Mouse (Mus musculus): Measurements from ENCODE around the gene Map3k7.

The Map3k7 gene

DNA sequence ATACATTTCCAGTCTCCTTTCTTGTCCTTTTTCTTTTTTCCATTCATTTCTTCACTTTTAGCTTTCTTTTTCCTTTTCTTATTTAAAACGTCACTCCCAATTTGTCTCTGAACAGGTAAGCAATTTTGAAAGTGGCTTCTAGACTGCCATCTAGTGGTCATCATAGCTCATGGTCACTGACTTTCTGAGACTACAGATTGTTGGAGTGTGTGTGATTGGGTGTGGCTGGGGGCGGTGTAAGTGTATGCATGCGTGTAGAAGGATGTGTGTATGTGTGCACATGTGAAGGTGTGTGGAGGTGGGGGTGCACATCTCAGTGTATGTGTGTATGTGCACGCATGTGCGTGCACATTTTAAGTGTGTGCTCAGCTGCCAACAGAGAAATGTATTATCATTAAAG lies 93.2 kb downstream of the Map3k7 start:
- DNase-seq (ENCODE audit: extremely low read depth, low read depth, low spot score) = no peak

DNA sequence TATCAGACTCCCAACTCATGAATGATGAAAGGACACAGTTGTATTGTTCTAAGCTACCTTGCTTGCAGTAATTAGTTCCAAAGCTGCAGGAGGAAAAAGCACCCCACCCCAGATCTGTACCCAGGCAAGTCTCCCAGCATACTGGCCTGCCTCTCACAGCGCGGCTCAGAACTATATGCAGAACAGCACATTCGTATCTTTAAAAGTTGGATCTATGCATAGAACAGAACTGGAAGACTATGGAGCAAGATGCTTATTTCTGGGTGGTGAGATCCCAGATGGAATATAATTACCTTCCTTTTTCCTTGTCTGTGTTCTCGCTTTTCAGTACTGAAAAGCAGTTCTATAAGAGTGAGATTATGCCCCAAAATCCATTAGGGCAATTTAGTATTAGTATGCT lies 96.8 kb downstream of the Map3k7 start:
- no peak for DNase-seq (ENCODE audit: extremely low read depth, low read depth, low spot score)

DNA sequence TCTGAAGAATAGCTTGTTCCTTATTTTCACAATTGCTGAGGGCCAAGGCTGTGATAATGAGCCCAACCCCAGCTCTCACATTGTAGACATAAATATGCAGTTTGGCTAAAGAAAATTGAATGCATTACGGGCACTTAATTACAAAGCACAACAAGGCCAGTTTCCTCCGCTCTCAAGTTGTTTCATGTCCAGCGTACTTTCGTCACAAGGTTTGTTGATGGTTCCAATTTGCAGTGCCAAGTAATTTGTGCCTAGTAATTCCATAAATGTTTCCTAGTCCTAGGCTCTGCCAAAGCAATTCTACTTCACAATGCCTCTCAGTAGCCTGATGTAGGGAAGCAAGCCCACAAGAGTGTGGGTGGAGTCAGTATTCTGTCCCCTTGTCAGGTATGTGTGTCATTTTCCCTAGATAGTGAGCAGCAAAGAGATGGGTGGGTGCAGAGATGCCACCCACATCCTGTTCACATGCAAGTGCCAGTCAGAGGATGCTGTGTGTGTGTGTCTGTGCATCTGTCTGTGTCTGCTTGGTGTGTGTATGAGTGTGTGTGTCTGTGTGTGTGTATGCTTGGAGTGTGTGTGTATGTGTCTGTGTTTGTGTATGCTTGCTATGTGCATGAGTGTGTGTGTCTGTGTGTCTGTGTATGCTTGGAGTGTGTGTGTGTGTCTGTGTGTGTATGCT lies 98.6 kb downstream of the Map3k7 start:
- peak; percentile 31 for DNase-seq (ENCODE audit: extremely low read depth, low read depth, low spot score)

DNA sequence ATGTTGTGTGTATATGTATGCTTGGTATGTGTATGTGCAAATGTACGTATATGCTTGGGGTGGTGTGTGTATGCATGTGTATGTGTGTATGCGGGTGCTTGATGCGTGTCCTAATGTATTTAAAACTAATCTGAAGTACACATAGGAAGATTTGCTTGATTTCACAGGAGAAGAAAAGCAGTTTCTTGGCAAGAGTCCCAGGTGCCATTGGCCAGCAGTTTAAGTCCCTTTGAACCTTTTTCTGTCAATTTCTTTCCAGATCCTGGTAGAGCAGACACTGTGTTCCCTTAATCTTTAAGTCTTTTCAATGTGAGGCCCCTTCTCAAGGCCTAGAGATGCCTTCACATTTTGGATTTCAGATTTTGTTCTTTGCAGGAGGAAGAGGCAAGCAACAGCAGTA lies 99.4 kb downstream of the Map3k7 start:
- no peak for DNase-seq (ENCODE audit: extremely low read depth, low read depth, low spot score)
